Mouse (Mus musculus): ENCODE data around the gene Shmt2. TPM values are rescaled to one million over a fixed set of nuclear protein-coding genes. Genes with fewer than 3 reads are reported as not detected.

Shmt2 gene
- polyA plus RNA-seq, 1 experiment from 2014 or later = 89.6 TPM

DNA sequence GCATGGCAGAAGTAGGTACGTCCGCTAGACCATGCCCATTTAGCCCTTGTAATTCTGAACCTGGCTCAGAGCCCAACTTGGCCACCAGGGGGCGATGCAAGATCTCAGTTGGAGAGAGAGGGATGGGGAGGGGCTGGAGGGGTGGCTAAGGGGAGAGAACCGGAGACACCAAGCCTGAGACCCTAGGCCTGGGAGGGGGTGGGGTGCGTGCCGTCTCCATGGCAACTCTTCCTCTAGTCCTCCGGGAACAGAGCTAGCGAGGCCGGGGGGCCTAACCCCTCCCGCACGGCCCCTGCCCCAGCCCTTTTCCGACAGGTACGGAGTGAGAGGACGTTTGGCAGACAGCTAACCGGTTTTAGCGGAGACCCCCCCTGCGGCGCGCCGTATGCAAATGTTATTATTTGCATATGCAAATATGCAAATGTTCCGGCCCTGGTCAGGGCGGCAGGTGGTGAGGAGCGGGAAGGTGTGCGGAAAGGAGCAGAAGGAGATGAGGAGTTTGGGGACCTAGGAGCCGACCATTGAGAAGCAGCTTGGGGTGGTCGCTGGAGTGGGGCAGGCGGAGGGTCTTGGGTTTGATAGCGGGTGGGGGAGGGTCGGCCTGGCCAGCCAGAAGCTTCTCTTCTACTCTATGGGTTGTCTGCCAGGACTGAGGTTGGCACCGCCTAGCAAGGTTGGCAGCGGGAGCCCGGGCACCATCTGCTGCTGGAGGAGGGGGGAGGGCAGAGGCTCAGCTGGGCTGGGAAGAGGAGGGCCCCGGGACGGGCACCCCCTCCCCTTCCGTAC is 13.0 kb downstream of the Shmt2 start:
- peak overlapping the region; percentile 59 for H3K9ac ChIP-seq
- H3K9me3 ChIP-seq (replicated peaks) = no peaks in the 10 kb centered on the region
- under 1% methylated on average over 35 of the region's 35 CpGs for WGBS
- peak; percentile 71 for ATAC-seq
- H3K27ac ChIP-seq = peak overlapping the region; percentile 98
- H3K4me3 ChIP-seq = peak overlapping the region; percentile 38
- no peaks in the 10 kb centered on the region for H3K36me3 ChIP-seq (ENCODE audit: poor library complexity, severe bottlenecking)
- peaks cover 21% of the 10 kb centered on the region for H3K27me3 ChIP-seq
- peak overlapping the region; percentile 89 for H3K4me2 ChIP-seq
- peaks cover 61% of the 10 kb centered on the region for H3K4me1 ChIP-seq

DNA sequence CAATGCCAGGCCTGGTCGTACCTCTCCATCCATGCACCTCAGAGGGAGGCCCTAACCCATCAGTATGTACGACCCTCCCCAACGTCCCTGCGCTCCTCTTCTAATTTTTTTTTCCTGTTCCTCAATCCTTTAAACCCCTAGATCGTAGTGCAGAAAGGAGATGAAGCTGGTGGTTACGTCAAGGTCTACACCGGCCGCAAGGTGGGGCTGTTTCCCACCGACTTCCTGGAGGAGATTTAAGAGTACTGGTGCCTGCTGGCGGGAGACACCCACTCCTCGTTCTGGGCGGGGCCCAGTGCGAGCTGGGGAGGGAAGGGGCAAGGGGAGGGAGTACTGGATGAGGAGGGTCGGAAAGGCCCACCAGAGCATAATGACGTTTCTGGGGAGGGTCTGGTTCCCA is 14.0 kb downstream of the Shmt2 start:
- 2% methylated on average over 15 of the region's 15 CpGs for WGBS
- H3K9me3 ChIP-seq (replicated peaks) = no peaks in the 10 kb centered on the region
- peaks cover 51% of the 10 kb centered on the region for H3K4me1 ChIP-seq
- H3K9ac ChIP-seq = no peak overlapping the region
- peak overlapping the region; percentile 98; the same call in 1 of the 2 replicates for H3K27ac ChIP-seq
- no peak for ATAC-seq
- peaks cover 6% of the 10 kb centered on the region; the same call in 1 of the 2 replicates for H3K36me3 ChIP-seq (ENCODE audit: poor library complexity, severe bottlenecking)
- H3K27me3 ChIP-seq = peaks cover 15% of the 10 kb centered on the region
- peak overlapping the region; percentile 38; the same call in 1 of the 2 replicates for H3K4me3 ChIP-seq
- H3K4me2 ChIP-seq = peak overlapping the region; percentile 89

DNA sequence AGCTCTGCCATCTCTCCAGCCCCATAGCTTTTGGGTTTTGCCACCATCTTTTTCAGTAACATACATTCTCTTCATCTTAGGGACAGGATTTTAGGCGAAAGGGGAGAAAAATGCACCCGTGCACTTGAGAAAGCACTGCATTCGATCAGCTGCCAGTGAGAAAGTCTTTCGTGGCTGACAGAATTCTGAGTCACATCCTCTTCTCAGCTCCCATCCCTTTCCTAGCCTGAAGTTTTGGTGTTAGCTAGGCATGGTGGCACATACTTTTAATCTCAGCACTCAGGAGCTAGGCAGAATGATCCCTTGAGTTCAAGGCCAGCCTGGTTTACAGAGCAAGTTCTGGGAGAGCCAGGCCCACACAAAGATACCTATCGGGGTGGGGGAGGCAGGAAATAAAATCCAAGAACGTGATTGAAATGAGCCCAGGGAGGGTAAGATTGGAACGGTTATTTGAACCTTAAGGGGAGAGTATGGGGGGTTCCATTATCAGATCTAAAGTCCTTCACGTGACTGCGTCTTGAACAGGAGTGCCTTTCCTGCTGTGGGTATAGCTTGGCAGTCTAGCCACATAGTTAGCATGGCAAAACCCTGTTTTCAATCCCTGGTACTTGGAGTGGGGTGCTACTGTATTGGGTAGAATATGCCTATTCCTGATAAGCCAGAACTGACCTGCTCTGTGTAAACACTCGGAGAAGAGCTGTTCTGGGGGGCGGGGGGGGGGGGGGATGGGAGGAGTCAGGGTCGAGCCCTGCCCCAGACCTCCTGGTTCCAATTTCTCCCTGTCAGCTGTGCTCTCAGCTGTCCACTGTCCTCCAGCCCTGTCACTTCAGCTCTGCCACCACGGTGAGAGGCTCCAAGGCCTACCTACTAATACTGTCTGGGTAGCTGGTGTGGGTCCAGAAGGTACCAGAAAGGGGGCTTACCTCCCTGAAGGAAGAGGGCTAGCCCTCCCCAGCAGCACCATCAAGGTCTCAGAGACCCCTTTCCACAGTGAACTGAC is 21.1 kb downstream of the Shmt2 start, which contains the start of gene Stac3:
Gene Stac3 (plus strand): TSS at position 793 of the 1,000 bp plus-strand sequence.
- H3K4me3 ChIP-seq = no peak within 1 kb of the TSS
- H3K27ac ChIP-seq = no peak within 1 kb of the TSS
- H3K9me3 ChIP-seq (replicated peaks) = no peaks in the 10 kb centered on the region
- WGBS = 86% methylated on average over 12 of the region's 13 CpGs
- peaks cover 54% of the 10 kb centered on the region for H3K36me3 ChIP-seq (ENCODE audit: poor library complexity, severe bottlenecking)
- no peak within 1 kb of the TSS for H3K4me2 ChIP-seq
- no peaks in the 10 kb centered on the region for H3K27me3 ChIP-seq
- ATAC-seq = no peak
- H3K4me1 ChIP-seq = no peaks in the 10 kb centered on the region
- H3K9ac ChIP-seq = no peak within 1 kb of the TSS

DNA sequence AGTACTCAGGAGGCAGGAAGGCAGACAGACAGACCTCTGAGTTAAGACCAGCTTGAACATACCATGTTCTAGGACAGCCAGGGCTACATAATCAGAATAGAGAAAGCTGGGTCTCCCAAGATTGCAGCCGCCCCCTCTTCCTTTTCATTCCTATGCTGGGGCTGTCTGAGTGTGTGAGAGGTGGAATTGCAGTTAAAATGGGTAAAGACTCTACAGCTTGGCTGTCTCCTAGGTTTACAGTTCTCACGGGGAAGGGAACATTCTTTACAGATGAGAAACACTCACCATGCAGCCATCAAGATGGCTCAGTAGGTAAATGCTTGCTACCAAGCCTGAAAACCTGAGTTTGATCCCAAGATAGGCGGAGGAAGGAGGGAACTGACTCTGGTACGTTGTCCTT is 22.2 kb downstream of the Shmt2 start:
- Histone ChIP-seq H3K27ac (no peak overlapping the region), H3K27me3 (no peaks in the 10 kb centered on the region), H3K36me3 (ENCODE audit: poor library complexity, severe bottlenecking) (peaks cover 65% of the 10 kb centered on the region), H3K4me1 (no peaks in the 10 kb centered on the region), H3K9ac (no peak overlapping the region), H3K4me3 (no peak overlapping the region), H3K4me2 (no peak overlapping the region), H3K9me3 (replicated peaks) (no peaks in the 10 kb centered on the region)
- 87% methylated on average over 4 of the region's 4 CpGs for WGBS
- ATAC-seq = no peak

DNA sequence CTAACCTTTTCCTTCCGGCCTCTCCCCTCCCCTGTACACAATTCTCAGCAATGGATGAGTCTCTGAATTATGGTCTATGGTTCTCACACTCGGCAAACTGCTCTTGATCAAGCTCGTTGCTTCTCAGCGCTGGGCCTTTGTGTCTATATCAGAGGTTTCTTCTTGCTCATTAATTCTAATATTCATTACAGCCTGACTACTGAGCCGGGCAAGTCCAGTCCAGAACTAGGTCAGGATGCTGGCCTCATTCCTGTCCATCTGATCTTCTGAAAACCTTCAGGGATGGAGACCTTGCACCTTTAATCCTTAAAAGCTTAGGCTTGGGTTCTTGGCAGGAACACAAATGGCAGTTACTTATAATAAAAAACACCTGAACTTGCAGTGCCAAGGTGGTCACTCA is 22.7 kb downstream of the Shmt2 start:
- H3K4me1 ChIP-seq = no peaks in the 10 kb centered on the region
- peaks cover 70% of the 10 kb centered on the region for H3K36me3 ChIP-seq (ENCODE audit: poor library complexity, severe bottlenecking)
- no peak overlapping the region for H3K27ac ChIP-seq
- H3K9me3 ChIP-seq (replicated peaks) = no peaks in the 10 kb centered on the region
- WGBS = 81% methylated on average over 5 of the region's 5 CpGs
- H3K4me2 ChIP-seq = no peak overlapping the region
- no peak overlapping the region for H3K9ac ChIP-seq
- H3K4me3 ChIP-seq = no peak overlapping the region
- ATAC-seq = no peak
- no peaks in the 10 kb centered on the region for H3K27me3 ChIP-seq

DNA sequence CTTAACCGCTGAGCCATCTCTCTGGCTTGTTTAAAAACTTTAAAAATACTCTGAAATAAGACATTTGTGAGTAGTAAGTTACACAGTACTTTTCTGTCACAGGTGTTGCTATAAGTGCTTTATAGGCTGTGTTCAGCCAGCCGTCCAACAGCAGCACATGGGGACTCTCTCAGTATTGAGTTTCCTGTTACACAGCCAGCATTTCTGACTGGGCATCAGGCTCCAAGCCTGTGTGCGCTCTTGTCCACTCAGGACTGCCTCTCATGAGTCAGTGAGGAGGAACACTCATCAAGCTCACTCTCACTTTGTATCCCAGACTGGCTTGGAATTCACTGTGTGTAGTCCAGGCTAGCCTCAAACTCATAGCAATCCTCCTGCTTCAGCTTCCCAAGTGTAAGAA is 26.1 kb downstream of the Shmt2 start:
- WGBS = 95% methylated on average over 3 of the region's 3 CpGs
- Histone ChIP-seq H3K9me3 (replicated peaks) (no peaks in the 10 kb centered on the region), H3K36me3 (ENCODE audit: poor library complexity, severe bottlenecking) (peaks cover 91% of the 10 kb centered on the region), H3K4me2 (no peak overlapping the region), H3K9ac (no peak overlapping the region), H3K27me3 (no peaks in the 10 kb centered on the region), H3K4me3 (no peak overlapping the region), H3K27ac (no peak overlapping the region), H3K4me1 (no peaks in the 10 kb centered on the region)
- no peak for ATAC-seq

DNA sequence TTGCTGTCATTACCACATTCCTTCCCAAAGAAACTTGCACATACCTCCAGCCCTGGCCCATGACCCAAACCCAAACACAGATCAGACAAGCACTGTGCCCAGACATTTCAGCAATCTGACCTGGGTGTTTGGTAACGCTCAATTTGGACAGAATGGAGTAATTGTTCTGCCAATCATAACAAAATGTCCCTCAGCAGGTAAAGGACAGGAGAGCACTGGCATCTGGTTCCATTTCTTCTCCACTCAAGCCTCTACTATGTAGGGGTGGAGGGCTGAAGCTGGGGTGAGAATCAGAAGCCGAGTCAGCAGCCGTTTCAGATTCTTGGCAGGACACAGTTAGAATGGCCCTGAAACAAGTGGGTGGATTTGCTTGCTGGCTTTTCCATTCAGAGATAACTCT is 30.1 kb downstream of the Shmt2 start:
- no peaks in the 10 kb centered on the region for H3K27me3 ChIP-seq
- H3K36me3 ChIP-seq (ENCODE audit: poor library complexity, severe bottlenecking) = peaks cover 95% of the 10 kb centered on the region
- 92% methylated on average over 3 of the region's 3 CpGs for WGBS
- H3K4me3 ChIP-seq = no peak overlapping the region
- H3K9ac ChIP-seq = no peak overlapping the region
- no peak for ATAC-seq
- no peak overlapping the region for H3K27ac ChIP-seq
- no peak overlapping the region for H3K4me2 ChIP-seq
- H3K9me3 ChIP-seq (replicated peaks) = no peaks in the 10 kb centered on the region
- H3K4me1 ChIP-seq = no peaks in the 10 kb centered on the region

DNA sequence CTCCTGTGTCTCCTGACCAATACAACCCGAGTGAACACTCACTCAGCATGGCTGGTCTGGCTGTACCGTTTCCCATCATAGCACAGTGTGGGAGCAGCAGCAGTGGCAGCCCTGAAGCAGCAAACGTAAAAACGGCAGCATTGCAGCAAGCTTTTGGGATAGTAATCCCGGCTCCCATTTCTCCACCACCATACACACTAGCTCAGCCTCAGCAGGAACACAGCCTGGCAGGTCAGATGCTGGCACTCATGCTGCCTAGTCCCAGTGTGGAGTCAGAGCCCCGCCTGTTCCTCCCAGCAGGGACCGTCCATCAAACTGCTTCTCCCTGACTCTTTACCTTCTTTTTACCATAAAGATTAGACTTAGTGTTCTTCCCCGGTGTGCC is 31.1 kb downstream of the Shmt2 start:
- Histone ChIP-seq H3K4me1 (no peaks in the 10 kb centered on the region), H3K9me3 (replicated peaks) (no peaks in the 10 kb centered on the region), H3K27ac (peak overlapping the region; percentile 32), H3K36me3 (ENCODE audit: poor library complexity, severe bottlenecking) (peaks cover 93% of the 10 kb centered on the region), H3K27me3 (no peaks in the 10 kb centered on the region), H3K4me3 (no peak overlapping the region), H3K4me2 (no peak overlapping the region), H3K9ac (no peak overlapping the region)
- WGBS = 69% methylated on average over 8 of the region's 8 CpGs
- no peak for ATAC-seq

DNA sequence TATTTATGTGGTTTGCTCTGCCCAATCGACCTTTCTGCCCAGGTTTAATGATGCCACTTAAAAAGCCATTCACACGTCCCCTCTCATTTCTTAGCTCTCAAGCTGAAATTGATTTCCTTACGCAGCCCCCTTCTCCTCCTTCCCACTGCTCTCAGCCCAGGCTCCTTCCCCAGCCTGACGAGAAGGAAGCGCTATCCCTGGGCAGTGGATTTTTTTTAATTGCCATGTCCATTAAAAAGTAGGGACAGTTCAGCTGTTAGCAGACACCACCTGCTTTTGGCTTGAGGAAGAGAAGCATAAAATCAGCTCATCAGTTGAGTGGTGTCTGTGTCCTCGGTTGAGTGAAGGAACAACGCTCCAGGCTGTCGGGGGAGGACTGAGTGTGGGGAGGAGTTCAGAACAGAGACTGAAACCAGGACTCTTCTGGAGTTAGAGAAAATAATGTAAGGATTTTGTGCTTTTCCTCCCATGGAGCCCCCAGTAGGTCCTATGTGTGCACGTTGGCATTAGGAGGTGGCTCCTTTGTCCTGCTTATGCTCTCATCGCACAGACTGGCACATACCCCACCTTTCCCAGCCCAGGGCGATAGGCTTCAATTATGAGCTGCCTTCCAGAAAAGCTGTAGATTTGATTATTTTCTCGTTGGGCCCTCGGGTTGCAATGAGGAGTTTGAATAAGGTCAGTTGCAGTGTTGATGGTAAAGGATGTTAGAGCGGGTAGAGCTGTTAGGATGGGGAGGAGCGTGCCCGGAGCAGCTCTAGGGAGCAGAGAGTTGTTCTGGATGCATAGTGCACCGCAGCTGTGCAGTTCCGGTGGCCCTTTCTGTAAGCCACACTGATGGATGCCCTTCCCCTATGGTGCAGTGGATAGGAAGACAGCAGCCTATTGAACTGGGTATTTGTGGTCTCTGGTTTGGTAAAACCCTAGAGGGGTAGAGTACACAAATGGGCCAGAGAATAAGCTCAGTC is 31.8 kb downstream of the Shmt2 start:
- no peak for ATAC-seq
- Histone ChIP-seq H3K9me3 (replicated peaks) (no peaks in the 10 kb centered on the region), H3K9ac (no peak overlapping the region), H3K4me1 (no peaks in the 10 kb centered on the region), H3K4me3 (no peak overlapping the region), H3K27me3 (no peaks in the 10 kb centered on the region), H3K36me3 (ENCODE audit: poor library complexity, severe bottlenecking) (peaks cover 92% of the 10 kb centered on the region), H3K4me2 (no peak overlapping the region), H3K27ac (peak overlapping the region; percentile 40)
- 83% methylated on average over 18 of the region's 18 CpGs for WGBS

DNA sequence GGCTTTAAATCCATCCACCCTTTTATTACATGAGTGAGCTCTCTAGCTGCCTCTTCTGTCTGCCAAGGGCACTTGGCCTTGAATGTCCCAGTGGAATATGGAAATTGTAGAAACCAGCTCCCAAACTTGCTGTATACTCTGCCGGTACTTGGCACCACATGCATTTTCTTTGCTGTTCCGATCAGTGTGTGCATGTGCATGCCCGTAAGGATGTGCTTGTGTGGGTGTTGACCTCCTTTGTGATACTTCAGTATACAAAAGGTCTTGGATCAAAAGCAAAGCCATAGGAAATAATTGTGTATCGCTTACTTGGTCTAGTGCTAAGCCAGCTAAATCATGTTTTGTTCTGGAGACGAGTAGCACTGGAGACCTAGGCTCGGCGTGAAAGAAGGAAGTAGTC is 33.4 kb downstream of the Shmt2 start:
- WGBS = 90% methylated on average over 7 of the region's 7 CpGs
- Histone ChIP-seq H3K9ac (no peak overlapping the region), H3K27ac (no peak overlapping the region), H3K36me3 (ENCODE audit: poor library complexity, severe bottlenecking) (peaks cover 92% of the 10 kb centered on the region), H3K4me3 (no peak overlapping the region), H3K4me1 (no peaks in the 10 kb centered on the region), H3K4me2 (no peak overlapping the region), H3K9me3 (replicated peaks) (no peaks in the 10 kb centered on the region), H3K27me3 (no peaks in the 10 kb centered on the region)
- ATAC-seq = no peak

DNA sequence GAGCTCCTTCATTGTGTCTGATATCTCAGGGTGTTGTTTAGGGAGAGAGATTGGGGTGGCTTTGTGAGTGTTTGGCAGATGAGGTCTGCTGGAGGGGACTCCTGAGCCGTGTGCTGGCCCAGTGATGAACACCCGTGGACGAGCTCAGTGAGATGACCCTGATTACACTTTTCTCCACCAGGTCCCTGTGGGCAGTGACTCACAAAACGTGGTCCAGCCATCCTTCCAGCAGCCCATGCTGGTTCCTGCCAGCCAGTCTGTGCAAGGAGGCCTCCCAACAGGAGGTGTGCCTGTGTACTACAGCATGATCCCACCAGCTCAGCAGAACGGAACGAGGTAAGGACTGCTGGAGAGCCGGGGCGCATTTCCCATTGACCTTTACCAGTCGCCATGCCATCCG is 37.0 kb downstream of the Shmt2 start:
- Histone ChIP-seq H3K4me3 (no peak overlapping the region), H3K4me2 (no peak overlapping the region), H3K27me3 (no peaks in the 10 kb centered on the region), H3K9ac (no peak overlapping the region), H3K4me1 (no peaks in the 10 kb centered on the region), H3K36me3 (ENCODE audit: poor library complexity, severe bottlenecking) (peaks cover 88% of the 10 kb centered on the region), H3K27ac (no peak overlapping the region), H3K9me3 (replicated peaks) (no peaks in the 10 kb centered on the region)
- no peak for ATAC-seq
- WGBS = 94% methylated on average over 10 of the region's 10 CpGs

Data from forebrain, embryonic 13.5 days (tissue).